ENCODE assay signal across 8 mouse cellular contexts in the genomic region with DNA sequence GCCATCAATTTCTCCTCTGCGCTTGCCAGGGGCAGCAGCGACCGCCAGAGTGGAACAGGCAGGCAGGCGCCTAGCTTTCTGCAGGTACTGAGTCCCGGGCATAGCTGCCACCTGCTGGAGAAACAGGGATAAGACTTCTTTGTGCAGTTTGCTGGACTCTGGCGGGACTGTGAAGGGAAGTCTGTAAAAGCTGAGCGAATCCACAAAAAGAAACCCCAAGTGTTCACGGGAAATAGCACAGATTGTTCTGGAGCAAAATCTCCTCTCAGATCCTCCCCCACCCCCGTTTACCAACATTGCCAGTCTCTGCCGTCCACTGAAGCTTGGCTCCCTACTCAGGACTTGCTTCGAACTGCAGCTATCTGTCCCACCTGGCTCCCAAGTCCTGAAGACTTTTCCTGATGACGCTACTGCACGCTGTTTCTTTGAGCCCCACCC. TPM values are rescaled to one million over a fixed set of nuclear protein-coding genes. Genes with fewer than 3 reads are reported as not detected.
A peak's percentile ranks its signal among the peaks of the same experiment; 100 is the strongest.
DNase-seq lines count a peak whose midpoint lies in the region; ATAC-seq and TF ChIP-seq lines count a peak whose summit lies in the region.

No protein-coding gene starts in this region.

- TF ChIP-seq CTCF in intestine, postnatal 0 days (IDR thresholded peaks at IDR 0.05; ENCODE audit: low read depth) = peak; percentile 89
- peak; percentile 83; the same call in 1 of the 2 replicates for TF ChIP-seq CTCF in small intestine, adult 2 months (IDR thresholded peaks at IDR 0.05; ENCODE audit: extremely low read depth, insufficient read length, insufficient replicate concordance, low read depth, low read length)

- no peak overlapping the region for H3K9ac ChIP-seq in intestine, postnatal 0 days (ENCODE audit: low read depth, low read length)
- H3K9ac ChIP-seq in limb, embryonic 12.5 days (replicated peaks) = peak overlapping the region; percentile 59
- H3K9ac ChIP-seq in midbrain, embryonic 14.5 days (replicated peaks; ENCODE audit: low read length) = no peak overlapping the region

- ATAC-seq in granulocyte monocyte progenitor cell, adult 5-6 weeks (replicated peaks; ENCODE audit: poor library complexity, severe bottlenecking) = peak; percentile 95
- ATAC-seq in intestine, postnatal 0 days = peak; percentile 69; the same call in 1 of the 2 replicates
- no peak; the same call in 1 of the 2 replicates for ATAC-seq in limb, embryonic 12.5 days (ENCODE audit: insufficient number of reproducible peaks, insufficient read depth, low FRiP score, low TSS enrichment, low read depth)
- peak; percentile 57; the same call in 1 of the 2 replicates for ATAC-seq in midbrain, embryonic 14.5 days (ENCODE audit: low FRiP score, low TSS enrichment)

- peak; percentile 87 for DNase-seq in layer of hippocampus, adult 11-12 months (ENCODE audit: low spot score)
- no peak for DNase-seq in layer of hippocampus, adult 9-10 months (ENCODE audit: low spot score)
- peak; percentile 66 for DNase-seq in embryo, embryonic 11.5 days (ENCODE audit: low read depth, low spot score)
- DNase-seq in midbrain, embryonic 14.5 days = peak; percentile 88

- H3K4me1 ChIP-seq in intestine, postnatal 0 days (replicated peaks; ENCODE audit: control insufficient read depth, insufficient read depth, low read length) = no peaks in the 10 kb centered on the region
- 0 out of 2 replicates have a peak, but pooled peaks cover 5% of the 10 kb centered on the region for H3K4me1 ChIP-seq in limb, embryonic 12.5 days (replicated peaks)
- H3K4me1 ChIP-seq in midbrain, embryonic 14.5 days (ENCODE audit: control insufficient read depth, insufficient read depth, low read length) = peaks cover 25% of the 10 kb centered on the region
- no peaks in the 10 kb centered on the region for H3K4me1 ChIP-seq in small intestine, adult 2 months (ENCODE audit: control insufficient read depth, insufficient read depth, insufficient read length, low read length)

- 2% methylated on average over 13 of the region's 13 CpGs for whole genome bisulfite sequencing in intestine, postnatal 0 days
- WGBS in limb, embryonic 12.5 days = 5% methylated on average over 13 of the region's 13 CpGs
- WGBS in midbrain, embryonic 14.5 days = 7% methylated on average over 13 of the region's 13 CpGs
- 2% methylated on average over 13 of the region's 13 CpGs for WGBS in small intestine, adult 2 months

- no peak overlapping the region for H3K27ac ChIP-seq in intestine, postnatal 0 days (ENCODE audit: low read depth, low read length)
- H3K27ac ChIP-seq in limb, embryonic 12.5 days = no peak overlapping the region
- H3K27ac ChIP-seq in midbrain, embryonic 14.5 days (replicated peaks; ENCODE audit: low read depth, low read length) = no peak overlapping the region
- no peak overlapping the region for H3K27ac ChIP-seq in small intestine, adult 2 months (ENCODE audit: insufficient read depth, low read depth, low read length)

- H3K36me3 ChIP-seq in intestine, postnatal 0 days (ENCODE audit: control insufficient read depth, insufficient read depth) = no peaks in the 10 kb centered on the region
- no peaks in the 10 kb centered on the region for H3K36me3 ChIP-seq in limb, embryonic 12.5 days
- H3K36me3 ChIP-seq in midbrain, embryonic 14.5 days (ENCODE audit: control insufficient read depth, insufficient read depth, low read length) = no peaks in the 10 kb centered on the region
- no peaks in the 10 kb centered on the region for H3K36me3 ChIP-seq in small intestine, adult 2 months (ENCODE audit: control insufficient read depth, insufficient read depth, low read length)

- peak overlapping the region; percentile 16; the same call in 1 of the 2 replicates for H3K4me3 ChIP-seq in intestine, postnatal 0 days (ENCODE audit: low read depth, low read length)
- H3K4me3 ChIP-seq in limb, embryonic 12.5 days (replicated peaks) = peak overlapping the region; percentile 35
- H3K4me3 ChIP-seq in midbrain, embryonic 14.5 days (replicated peaks; ENCODE audit: low read depth, low read length) = no peak overlapping the region
- H3K4me3 ChIP-seq in small intestine, adult 2 months (ENCODE audit: low read depth, low read length) = peak overlapping the region; percentile 34

- H3K27me3 ChIP-seq in intestine, postnatal 0 days (replicated peaks; ENCODE audit: control insufficient read depth, insufficient read depth, low read length) = 0 out of 2 replicates have a peak, but pooled peaks cover 2% of the 10 kb centered on the region
- peaks cover 28% of the 10 kb centered on the region for H3K27me3 ChIP-seq in limb, embryonic 12.5 days
- no peaks in the 10 kb centered on the region for H3K27me3 ChIP-seq in midbrain, embryonic 14.5 days (ENCODE audit: control insufficient read depth, insufficient read depth, low read length)
- H3K27me3 ChIP-seq in small intestine, adult 2 months (ENCODE audit: control insufficient read depth, insufficient read depth, low read length) = no peaks in the 10 kb centered on the region

- H3K9me3 ChIP-seq in intestine, postnatal 0 days (ENCODE audit: control insufficient read depth) = no peaks in the 10 kb centered on the region
- H3K9me3 ChIP-seq in limb, embryonic 12.5 days = no peaks in the 10 kb centered on the region
- H3K9me3 ChIP-seq in midbrain, embryonic 14.5 days (ENCODE audit: control insufficient read depth, low read length) = no peaks in the 10 kb centered on the region

- TF ChIP-seq POLR2A in small intestine, adult 2 months (IDR thresholded peaks at IDR 0.05; ENCODE audit: low read depth, low read length) = no peak

- H3K4me2 ChIP-seq in intestine, postnatal 0 days (replicated peaks; ENCODE audit: low read depth) = peak overlapping the region; percentile 49
- peak overlapping the region; percentile 58 for H3K4me2 ChIP-seq in limb, embryonic 12.5 days
- peak overlapping the region; percentile 16; the same call in 1 of the 2 replicates for H3K4me2 ChIP-seq in midbrain, embryonic 14.5 days (ENCODE audit: low read length)

RNA-seq across cellular contexts. Expression of a gene that starts 7.2 kb away (rescaled TPM):
- not detected in 2 replicates for total RNA-seq in granulocyte monocyte progenitor cell, adult 5-6 weeks (2014; fragmentation: Nextera tagmentation)
- not detected in 2 replicates for total RNA-seq in granulocyte monocyte progenitor cell, adult 5-6 weeks (2017)
- 2.2 and 2.3 TPM in 2 replicates for polyA plus RNA-seq in intestine, postnatal 0 days (2015; fragmentation: Nextera tagmentation; extraction: Ambion mirVana)
- polyA plus RNA-seq in limb, embryonic 12.5 days (2016; fragmentation: Nextera tagmentation; extraction: Ambion mirVana) = 0.26 and 0.39 TPM in 2 replicates
- polyA plus RNA-seq in midbrain, embryonic 14.5 days (2014; fragmentation: Nextera tagmentation; extraction: Ambion mirVana) = 35.4 and 45.8 TPM in 2 replicates
- 0.79 and 1.2 TPM in 2 replicates for polyA plus RNA-seq in small intestine, adult 2 months (2012; rRNA removed)

RNA-seq across cellular contexts. Expression of a gene that starts 32.2 kb away (rescaled TPM):
- 24.7 and 34.6 TPM in 2 replicates for total RNA-seq in granulocyte monocyte progenitor cell, adult 5-6 weeks (2014; fragmentation: Nextera tagmentation)
- total RNA-seq in granulocyte monocyte progenitor cell, adult 5-6 weeks (2017) = 10.9 and 21.2 TPM in 2 replicates
- 12.0 and 14.3 TPM in 2 replicates for polyA plus RNA-seq in intestine, postnatal 0 days (2015; fragmentation: Nextera tagmentation; extraction: Ambion mirVana)
- 29.7 and 31.1 TPM in 2 replicates for polyA plus RNA-seq in limb, embryonic 12.5 days (2016; fragmentation: Nextera tagmentation; extraction: Ambion mirVana)
- polyA plus RNA-seq in midbrain, embryonic 14.5 days (2014; fragmentation: Nextera tagmentation; extraction: Ambion mirVana) = 205 and 226 TPM in 2 replicates
- polyA plus RNA-seq in small intestine, adult 2 months (2012; rRNA removed) = 5.7 and 12.1 TPM in 2 replicates

RNA-seq across cellular contexts. Expression of a gene that starts 45.2 kb away (rescaled TPM):
- not detected in 2 replicates for total RNA-seq in granulocyte monocyte progenitor cell, adult 5-6 weeks (2014; fragmentation: Nextera tagmentation)
- total RNA-seq in granulocyte monocyte progenitor cell, adult 5-6 weeks (2017) = not detected in 2 replicates
- polyA plus RNA-seq in intestine, postnatal 0 days (2015; fragmentation: Nextera tagmentation; extraction: Ambion mirVana) = 2.5 and 3.0 TPM in 2 replicates
- polyA plus RNA-seq in limb, embryonic 12.5 days (2016; fragmentation: Nextera tagmentation; extraction: Ambion mirVana) = 0.19 TPM in 1 of 2 replicates, not detected in the other
- polyA plus RNA-seq in midbrain, embryonic 14.5 days (2014; fragmentation: Nextera tagmentation; extraction: Ambion mirVana) = 0.46 and 0.74 TPM in 2 replicates
- polyA plus RNA-seq in small intestine, adult 2 months (2012; rRNA removed) = 0.34 TPM in 1 of 2 replicates, not detected in the other

RNA-seq across cellular contexts. Expression of a gene that starts 45.5 kb away (rescaled TPM):
- total RNA-seq in granulocyte monocyte progenitor cell, adult 5-6 weeks (2014; fragmentation: Nextera tagmentation) = 172 and 180 TPM in 2 replicates
- 206 TPM in 2 replicates for total RNA-seq in granulocyte monocyte progenitor cell, adult 5-6 weeks (2017)
- 440 and 476 TPM in 2 replicates for polyA plus RNA-seq in intestine, postnatal 0 days (2015; fragmentation: Nextera tagmentation; extraction: Ambion mirVana)
- polyA plus RNA-seq in limb, embryonic 12.5 days (2016; fragmentation: Nextera tagmentation; extraction: Ambion mirVana) = 49.7 and 53.0 TPM in 2 replicates
- 47.1 and 57.5 TPM in 2 replicates for polyA plus RNA-seq in midbrain, embryonic 14.5 days (2014; fragmentation: Nextera tagmentation; extraction: Ambion mirVana)
- polyA plus RNA-seq in small intestine, adult 2 months (2012; rRNA removed) = 45.1 and 81.2 TPM in 2 replicates

Comparison
In these comparisons a context has a peak if more than half of its experiments do, and no peak if none do; other contexts are left out.
1. RNA of a gene that starts 7.2 kb away (polyA plus RNA-seq): 35.4 to 45.8 TPM in midbrain, embryonic 14.5 days; 2.2 to 2.3 TPM in intestine, postnatal 0 days, 0.79 to 1.2 TPM in small intestine, adult 2 months and 0.26 to 0.39 TPM in limb, embryonic 12.5 days; every median in the first group is over 10 times any median in the second.
2. Peak in every context shown above with its lines, with median percentiles within 50 percentile points of each other: H3K4me2 ChIP-seq.